Mouse (Mus musculus) ES-Bruce4 (cell line): ENCODE results near the gene G0s2.

Experiments
- CTCF ChIP-seq: IDR thresholded peaks from one replicate; pipeline ENCODE4 v1.8.1; 2011; ENCODE audit warnings: low read depth, low read length
- EP300 ChIP-seq: IDR thresholded peaks from 2 replicates; pipeline ENCODE4 v1.6.1; 2011; ENCODE audit warnings: low read depth, low read length; ENCODE audit not compliant: insufficient read depth
- POLR2A ChIP-seq: IDR thresholded peaks from one replicate; pipeline ENCODE4 v1.8.1; 2011; ENCODE audit warnings: low read length; ENCODE audit not compliant: insufficient read depth

DNA sequence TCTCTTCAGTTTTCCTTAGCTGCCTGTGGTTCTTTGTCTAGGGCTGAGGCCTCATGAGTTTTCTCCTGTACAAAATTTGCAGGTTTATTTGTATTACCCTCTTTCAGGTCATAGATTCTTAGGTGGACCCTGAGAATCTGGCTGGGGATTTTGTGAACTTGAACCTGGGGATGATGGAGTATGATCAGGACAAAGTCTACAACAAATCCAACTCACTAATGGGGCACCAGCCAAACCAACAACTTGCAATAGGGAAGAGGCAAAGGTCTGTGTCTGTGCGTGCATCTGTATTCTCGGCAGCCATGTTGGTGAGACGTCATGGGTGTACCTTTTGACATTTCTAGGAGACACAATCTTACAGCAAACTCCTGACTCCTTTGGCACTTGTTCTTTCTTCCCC lies 16.1 kb upstream of the G0s2 start:
- no peak for TF ChIP-seq POLR2A
- no peak for TF ChIP-seq CTCF
- TF ChIP-seq EP300 = no peak
